Mouse (Mus musculus): Measurements from ENCODE around the gene Aicda. TPM values are rescaled to one million over a fixed set of nuclear protein-coding genes. Genes with fewer than 3 reads are reported as not detected.
"Not testable (repeated sequence)": the region's sequence is repeated elsewhere in the genome, so short reads cannot be mapped to it uniquely, and the experiment has no call there.

Gene Aicda
- polyA plus RNA-seq (2016; fragmentation: Nextera tagmentation; extraction: Ambion mirVana): not detected in 2 replicates

DNA sequence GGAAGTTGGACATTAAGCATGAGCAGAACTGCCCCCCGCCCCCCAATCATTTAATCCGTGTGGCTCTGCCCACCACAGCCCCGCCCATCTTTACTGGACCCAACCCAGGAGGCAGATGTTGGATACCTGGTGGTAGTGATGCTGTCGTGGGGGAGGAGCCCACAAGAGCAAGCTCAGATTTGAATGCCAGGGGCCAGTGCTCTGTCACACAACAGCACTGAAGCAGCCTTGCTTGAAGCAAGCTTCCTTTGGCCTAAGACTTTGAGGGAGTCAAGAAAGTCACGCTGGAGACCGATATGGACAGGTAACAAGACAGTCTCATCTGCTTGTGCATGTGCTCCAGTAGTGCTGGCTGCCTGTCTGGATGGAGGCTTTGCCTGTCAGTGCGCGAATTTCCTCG, at the start of gene Aicda:
Aicda (plus strand) TSS at position 196 of the 400 bp plus-strand sequence.
- H3K4me1 ChIP-seq: peaks cover 9% of the 10 kb centered on the region
- H3K27me3 ChIP-seq (ENCODE audit: insufficient read depth, poor library complexity, severe bottlenecking): no peaks in the 10 kb centered on the region
- 55% methylated on average over 9 of the region's 9 CpGs for WGBS
- no peaks in the 10 kb centered on the region for H3K36me3 ChIP-seq
- H3K9me3 ChIP-seq: no peaks in the 10 kb centered on the region
- no peak for DNase-seq (ENCODE audit: low spot score)
- no peak within 1 kb of the TSS for H3K4me3 ChIP-seq
- H3K27ac ChIP-seq: no peak within 1 kb of the TSS

DNA sequence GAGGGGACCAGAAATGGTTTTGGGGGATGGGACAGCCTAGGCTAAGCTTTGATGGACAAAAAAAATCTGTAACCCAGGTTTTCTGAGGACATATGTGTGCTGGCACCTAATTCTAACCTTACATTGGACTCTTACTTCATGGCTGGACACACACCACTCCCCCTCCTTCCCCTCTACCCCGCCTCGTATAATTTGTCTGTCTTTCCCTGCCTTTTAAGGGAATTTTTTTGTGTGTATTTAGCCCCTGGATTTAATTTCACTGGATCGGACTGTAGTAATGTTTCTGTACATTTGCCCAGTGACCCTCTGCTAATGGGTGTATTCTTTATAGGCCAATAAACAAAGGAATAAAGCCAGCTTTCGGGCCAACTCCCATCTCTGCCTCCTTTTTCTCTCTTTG, 48.6 kb upstream of the Aicda start:
- Histone ChIP-seq H3K27me3 (ENCODE audit: insufficient read depth, poor library complexity, severe bottlenecking) (no peaks in the 10 kb centered on the region), H3K4me3 (no peak overlapping the region), H3K9me3 (no peaks in the 10 kb centered on the region), H3K27ac (no peak overlapping the region), H3K36me3 (no peaks in the 10 kb centered on the region), H3K4me1 (no peaks in the 10 kb centered on the region)
- DNase-seq (ENCODE audit: low spot score): no peak
- WGBS: 73% methylated on average over 4 of the region's 4 CpGs

GRCm38 (mm10) chr6:122505545-122505944, 48.1 kb upstream of the Aicda start, which contains the start of gene Mfap5:
Gene Mfap5 (plus strand): TSS chr6:122505845.
- Histone ChIP-seq H3K9me3 (no peaks in the 10 kb centered on the region), H3K4me1 (no peaks in the 10 kb centered on the region), H3K4me3 (no peak within 1 kb of the TSS), H3K27ac (no peak within 1 kb of the TSS), H3K27me3 (ENCODE audit: insufficient read depth, poor library complexity, severe bottlenecking) (no peaks in the 10 kb centered on the region), H3K36me3 (no peaks in the 10 kb centered on the region)
- 75% methylated on average over 3 of the region's 3 CpGs for WGBS
- DNase-seq (ENCODE audit: low spot score): no peak

- no peaks in the 10 kb centered on the region for H3K9me3 ChIP-seq
- H3K4me1 ChIP-seq: peaks cover 8% of the 10 kb centered on the region; the same call in 1 of the 2 replicates
- H3K36me3 ChIP-seq: no peaks in the 10 kb centered on the region
- no peaks in the 10 kb centered on the region for H3K27me3 ChIP-seq (ENCODE audit: insufficient read depth, poor library complexity, severe bottlenecking)
- WGBS: 69% methylated on average over 8 of the region's 8 CpGs
- no peak for DNase-seq (ENCODE audit: low spot score)
- H3K27ac ChIP-seq: 0 out of 2 replicates have a peak overlapping the region, but pooled peaks have one; percentile 16
- H3K4me3 ChIP-seq: no peak overlapping the region
These were observed 45.1 kb upstream of the Aicda start for GRCm38 (mm10) chr6:122508494-122508893.

DNA sequence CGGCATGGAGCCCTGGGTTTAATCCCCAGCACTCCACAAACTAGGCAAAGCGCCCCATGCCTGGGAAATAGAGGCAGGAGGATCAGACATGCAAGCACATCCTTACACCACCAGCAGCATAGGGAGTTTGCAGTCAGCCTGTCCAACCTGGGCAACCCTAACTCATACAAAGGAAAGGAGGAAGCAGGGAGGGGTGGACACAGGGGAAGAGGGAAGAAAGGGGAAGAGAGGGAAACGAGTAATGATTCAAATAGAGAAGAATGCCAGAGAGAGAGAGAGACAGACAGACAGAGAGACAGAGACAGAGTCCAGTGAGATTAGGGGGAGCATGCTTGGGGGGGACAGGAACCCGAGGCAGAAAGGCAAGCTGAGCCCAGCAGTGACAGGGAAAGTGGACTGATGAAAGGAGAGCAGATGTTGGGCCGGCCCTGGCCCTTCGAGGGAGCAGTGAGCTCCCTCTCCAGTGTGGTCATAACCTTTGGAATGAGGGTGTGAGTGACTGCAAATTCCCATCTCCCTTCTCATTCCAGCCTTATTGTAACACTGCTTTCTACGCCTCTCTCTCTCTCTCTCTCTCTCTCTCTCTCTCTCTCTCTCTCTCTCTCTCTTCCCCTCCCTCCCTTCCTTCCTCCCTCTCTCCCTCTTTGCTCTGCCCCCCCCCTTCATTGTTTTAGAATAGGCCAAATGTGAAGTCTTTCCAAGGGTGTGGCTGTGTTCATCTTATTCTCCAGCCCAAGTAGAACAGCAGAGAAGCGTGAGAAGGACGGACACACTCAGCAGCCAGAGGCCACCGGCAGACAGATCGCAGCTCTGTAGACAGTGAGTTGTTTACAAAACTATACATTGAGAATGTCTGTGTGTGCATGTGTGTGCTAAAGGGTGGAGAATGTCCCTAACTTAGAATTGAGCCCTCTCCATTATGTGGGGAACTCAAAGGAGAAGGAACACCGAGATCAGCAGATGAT, 40.4 kb upstream of the Aicda start:
- no peaks in the 10 kb centered on the region for H3K36me3 ChIP-seq
- H3K9me3 ChIP-seq: no peaks in the 10 kb centered on the region
- 52% methylated on average over 11 of the region's 12 CpGs for WGBS
- no peak overlapping the region for H3K4me3 ChIP-seq
- H3K27ac ChIP-seq: peak overlapping the region; percentile 22; the same call in 1 of the 2 replicates
- no peaks in the 10 kb centered on the region for H3K27me3 ChIP-seq (ENCODE audit: insufficient read depth, poor library complexity, severe bottlenecking)
- H3K4me1 ChIP-seq: peaks cover 9% of the 10 kb centered on the region; the same call in 1 of the 2 replicates
- no peak for DNase-seq (ENCODE audit: low spot score)

DNA sequence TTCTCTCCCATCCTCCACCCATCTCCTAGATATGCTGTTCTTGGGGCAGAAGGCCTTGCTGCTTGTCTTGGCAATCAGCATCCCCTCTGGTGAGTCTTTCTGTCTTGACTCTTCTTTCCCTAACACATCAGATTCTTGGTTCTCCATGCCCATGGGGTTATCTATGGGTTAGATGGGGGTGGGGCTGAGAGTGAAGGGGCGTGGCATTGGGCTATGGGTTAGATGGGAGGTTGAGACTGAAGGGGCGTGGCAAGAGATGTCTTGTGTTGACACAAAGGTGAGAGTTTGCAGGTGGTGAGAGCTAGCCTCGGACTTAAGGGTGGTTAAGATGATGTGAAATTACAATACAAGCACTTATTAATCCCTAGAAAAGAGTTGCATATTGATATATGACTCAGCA, 39.3 kb upstream of the Aicda start:
- peaks cover 9% of the 10 kb centered on the region; the same call in 1 of the 2 replicates for H3K4me1 ChIP-seq
- no peaks in the 10 kb centered on the region for H3K36me3 ChIP-seq
- WGBS: 72% methylated on average over 3 of the region's 3 CpGs
- H3K9me3 ChIP-seq: no peaks in the 10 kb centered on the region
- no peak overlapping the region for H3K27ac ChIP-seq
- H3K27me3 ChIP-seq (ENCODE audit: insufficient read depth, poor library complexity, severe bottlenecking): no peaks in the 10 kb centered on the region
- DNase-seq (ENCODE audit: low spot score): no peak
- no peak overlapping the region for H3K4me3 ChIP-seq

DNA sequence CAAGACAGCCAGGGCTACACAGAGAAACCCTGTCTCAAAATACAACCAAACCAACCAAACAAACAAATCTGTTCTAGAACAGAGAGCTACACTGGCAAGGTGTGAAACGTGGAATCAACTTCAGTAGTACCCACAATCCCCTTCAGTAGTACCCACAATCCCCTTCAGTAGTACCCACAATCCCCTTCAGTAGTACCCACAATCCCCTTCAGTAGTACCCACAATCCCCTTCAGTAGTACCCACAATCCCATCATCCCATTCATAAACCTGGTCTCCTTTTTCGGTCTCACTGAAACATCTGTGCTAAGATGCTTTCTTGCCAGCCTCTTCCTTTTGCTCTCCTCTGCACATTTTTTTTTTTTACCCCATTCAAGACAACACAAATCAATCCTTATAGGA, 37.8 kb upstream of the Aicda start:
- DNase-seq (ENCODE audit: low spot score); H3K27ac ChIP-seq; H3K36me3 ChIP-seq; H3K4me3 ChIP-seq; H3K9me3 ChIP-seq; H3K4me1 ChIP-seq; H3K27me3 ChIP-seq (ENCODE audit: insufficient read depth, poor library complexity, severe bottlenecking): not testable (repeated sequence)
- 94% methylated on average over 2 of the region's 2 CpGs for WGBS

- 80% methylated on average over 1 of the region's 1 CpGs for WGBS
- H3K27ac ChIP-seq: no peak overlapping the region
- no peak overlapping the region for H3K4me3 ChIP-seq
- peaks cover 9% of the 10 kb centered on the region; the same call in 1 of the 2 replicates for H3K4me1 ChIP-seq
- no peaks in the 10 kb centered on the region for H3K9me3 ChIP-seq
- DNase-seq (ENCODE audit: low spot score): no peak
- no peaks in the 10 kb centered on the region for H3K27me3 ChIP-seq (ENCODE audit: insufficient read depth, poor library complexity, severe bottlenecking)
- H3K36me3 ChIP-seq: no peaks in the 10 kb centered on the region
These were observed 35.9 kb upstream of the Aicda start for GRCm38 (mm10) chr6:122517668-122518067.

DNA sequence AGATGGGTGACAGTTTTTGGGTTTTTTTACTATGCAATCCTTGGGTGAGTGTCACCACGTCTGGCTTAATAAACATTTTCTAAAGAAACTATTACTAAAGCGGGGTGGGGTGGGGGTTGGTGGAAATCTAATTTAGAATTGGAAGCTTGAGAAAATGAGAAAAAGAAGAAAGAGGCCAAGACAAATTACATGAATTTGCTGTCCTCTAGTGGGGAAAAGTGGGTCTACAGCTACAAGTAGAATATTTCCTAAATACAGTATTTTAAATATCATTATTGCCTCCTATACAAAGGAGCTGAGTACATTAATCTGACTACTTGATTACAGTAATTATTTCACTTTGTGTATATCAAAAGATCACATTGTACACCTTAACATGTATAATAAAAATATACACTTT, 34.2 kb upstream of the Aicda start:
- H3K27me3 ChIP-seq (ENCODE audit: insufficient read depth, poor library complexity, severe bottlenecking): no peaks in the 10 kb centered on the region
- no peak overlapping the region for H3K27ac ChIP-seq
- no peak overlapping the region for H3K4me3 ChIP-seq
- DNase-seq (ENCODE audit: low spot score): no peak
- WGBS: 29% methylated on average over 2 of the region's 2 CpGs
- no peaks in the 10 kb centered on the region for H3K4me1 ChIP-seq
- H3K36me3 ChIP-seq: no peaks in the 10 kb centered on the region
- H3K9me3 ChIP-seq: no peaks in the 10 kb centered on the region

DNA sequence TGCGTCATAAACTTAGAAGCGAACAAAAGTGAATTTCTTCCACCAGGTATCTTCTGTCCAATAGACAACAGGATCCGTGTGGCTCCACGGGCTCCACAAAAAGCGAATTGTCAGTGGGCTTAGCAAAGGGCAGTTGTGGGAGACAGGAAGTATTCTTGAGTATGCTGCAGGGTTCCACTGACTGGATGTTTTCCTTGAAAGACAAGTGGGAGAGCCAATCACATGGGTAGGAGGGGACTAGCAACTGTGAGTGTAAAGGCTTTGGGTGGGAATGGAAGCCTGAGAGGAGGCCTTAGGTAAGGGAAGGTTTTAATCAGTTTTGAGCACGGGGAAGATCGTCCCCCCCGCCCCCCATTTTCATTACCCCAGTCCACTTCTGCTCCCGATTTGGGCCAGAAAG, 31.0 kb upstream of the Aicda start:
- no peak for DNase-seq (ENCODE audit: low spot score)
- H3K4me1 ChIP-seq: no peaks in the 10 kb centered on the region
- H3K4me3 ChIP-seq: no peak overlapping the region
- H3K27ac ChIP-seq: no peak overlapping the region
- H3K36me3 ChIP-seq: no peaks in the 10 kb centered on the region
- H3K27me3 ChIP-seq (ENCODE audit: insufficient read depth, poor library complexity, severe bottlenecking): no peaks in the 10 kb centered on the region
- 58% methylated on average over 9 of the region's 9 CpGs for WGBS
- H3K9me3 ChIP-seq: no peaks in the 10 kb centered on the region

GRCm38 (mm10) chr6:122523289-122523688, 30.3 kb upstream of the Aicda start:
- Histone ChIP-seq H3K36me3 (no peaks in the 10 kb centered on the region), H3K27ac (no peak overlapping the region), H3K4me3 (no peak overlapping the region), H3K27me3 (ENCODE audit: insufficient read depth, poor library complexity, severe bottlenecking) (no peaks in the 10 kb centered on the region; the same call in 1 of the 2 replicates), H3K4me1 (no peaks in the 10 kb centered on the region), H3K9me3 (no peaks in the 10 kb centered on the region)
- WGBS: 72% methylated on average over 8 of the region's 8 CpGs
- no peak for DNase-seq (ENCODE audit: low spot score)

GRCm38 (mm10) chr6:122527596-122527995, 26.0 kb upstream of the Aicda start:
- Histone ChIP-seq H3K27me3 (ENCODE audit: insufficient read depth, poor library complexity, severe bottlenecking) (no peaks in the 10 kb centered on the region; the same call in 1 of the 2 replicates), H3K4me3 (no peak overlapping the region), H3K27ac (no peak overlapping the region), H3K4me1 (no peaks in the 10 kb centered on the region), H3K9me3 (no peaks in the 10 kb centered on the region), H3K36me3 (no peaks in the 10 kb centered on the region)
- no peak for DNase-seq (ENCODE audit: low spot score)
- 23% methylated on average over 12 of the region's 12 CpGs for WGBS

DNA sequence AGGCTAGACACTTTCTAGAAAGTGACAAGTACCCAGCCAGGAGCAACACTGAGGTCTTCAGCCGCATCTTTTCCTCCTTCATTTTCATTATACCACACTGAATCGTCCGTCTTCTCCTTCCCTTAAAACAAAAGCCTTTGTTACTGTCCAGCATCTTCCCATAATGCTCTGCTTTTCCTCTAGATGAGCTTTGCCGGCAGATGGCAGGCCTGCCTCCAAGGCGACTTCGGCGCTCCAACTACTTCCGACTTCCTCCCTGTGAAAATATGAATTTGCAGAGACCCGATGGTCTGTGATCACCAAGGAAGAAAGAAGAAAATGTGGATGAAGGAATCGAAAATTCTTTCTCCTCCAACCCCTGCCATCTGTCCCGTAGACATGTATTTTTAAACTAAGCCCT, 25.5 kb upstream of the Aicda start:
- 74% methylated on average over 11 of the region's 11 CpGs for WGBS
- Histone ChIP-seq H3K9me3 (no peaks in the 10 kb centered on the region), H3K27me3 (ENCODE audit: insufficient read depth, poor library complexity, severe bottlenecking) (no peaks in the 10 kb centered on the region; the same call in 1 of the 2 replicates)

More for the DNA sequence above, 25.5 kb upstream of the Aicda start:
- no peak overlapping the region for H3K4me3 ChIP-seq
- no peak for DNase-seq (ENCODE audit: low spot score)
- no peaks in the 10 kb centered on the region for H3K36me3 ChIP-seq
- no peak overlapping the region for H3K27ac ChIP-seq
- H3K4me1 ChIP-seq: 0 out of 2 replicates have a peak, but pooled peaks cover 4% of the 10 kb centered on the region

All from heart, embryonic 10.5 days (tissue).